Mouse (Mus musculus): ENCODE results near the gene Myh11.

- no peak for TF ChIP-seq EP300 (IDR thresholded peaks at IDR 0.05; ENCODE audit: insufficient read depth, low read depth, low read length)
- no peak for TF ChIP-seq CTCF (IDR thresholded peaks at IDR 0.05)
These were observed 18.7 kb downstream of the Myh11 start for GRCm38 (mm10) chr16:14272374-14272965.
